Mouse (Mus musculus): ENCODE measurements around the gene Gclc. TPM values are rescaled to one million over a fixed set of nuclear protein-coding genes. Genes with fewer than 3 reads are reported as not detected.

The Gclc gene
- 35.6 TPM for total RNA-seq (2023)

DNA sequence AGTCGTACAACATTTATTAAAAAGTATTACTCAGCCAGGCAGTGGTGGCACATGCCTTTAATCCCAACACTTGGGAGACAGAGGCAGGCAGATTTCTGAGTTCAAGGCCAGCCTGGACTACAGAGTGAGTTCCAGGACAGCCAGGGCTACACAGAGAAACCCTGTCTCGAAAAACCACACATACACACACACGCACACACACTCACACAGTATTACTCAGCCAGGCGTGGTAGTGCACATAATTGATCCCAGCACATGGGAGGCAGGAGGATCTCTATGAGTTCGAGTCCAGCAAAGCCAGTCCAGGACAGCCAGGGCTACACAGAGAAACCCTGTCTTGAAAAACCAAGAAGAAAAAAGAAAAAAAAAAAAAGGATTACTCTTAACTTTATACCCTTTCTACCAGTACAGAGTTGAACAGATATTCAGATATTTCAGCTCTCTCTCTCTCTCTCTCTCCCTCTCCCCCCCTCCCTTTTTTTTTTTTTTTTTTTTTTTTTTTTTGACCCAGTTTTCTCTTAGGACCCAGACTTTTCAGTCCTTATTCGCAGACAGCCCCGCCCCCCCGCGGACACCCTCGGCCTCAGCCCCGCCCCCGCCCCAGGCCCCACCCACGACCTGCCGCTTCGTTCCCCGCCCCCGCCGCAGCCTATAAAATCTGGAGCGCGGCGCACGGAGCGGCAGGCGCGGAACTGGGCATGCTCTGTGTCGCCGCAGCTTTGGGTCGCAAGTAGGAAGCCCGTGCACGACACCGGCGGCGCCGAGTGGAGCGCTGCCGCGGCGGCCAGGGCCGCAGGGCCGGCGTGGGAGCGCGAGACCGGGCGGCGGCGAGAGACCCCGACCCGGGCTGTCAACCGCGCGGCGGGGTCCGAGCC, at the start of gene Gclc:
Gene Gclc, plus strand, starts transcription at position 683 of the 875 bp plus-strand sequence.

Other genes starting within 250 kb of the Gclc start
- 27.0 TPM for gene Lrrc1, start 209.7 kb upstream of the Gclc start, total RNA-seq (2023)
- gene Klhl31, start 118.0 kb upstream of the Gclc start, total RNA-seq (2023) = not detected
- gene Elovl5, start 162.8 kb downstream of the Gclc start, total RNA-seq (2023) = 170 TPM

Data from CD4-positive naive resting alpha-beta T cell, adult 57 days (primary cell).